Mouse (Mus musculus) heart, postnatal 0 days (tissue): ENCODE results near the gene Hist1h4c.

Experiments
- CTCF ChIP-seq: IDR thresholded peaks from 2 replicates; pipeline ENCODE4 v1.5.1; 2016; ENCODE audit warnings: antibody characterized with exemption, control low read depth, low read depth
- EP300 ChIP-seq: IDR thresholded peaks from 2 replicates; pipeline ENCODE4 v1.6.1; 2016; ENCODE audit warnings: antibody characterized with exemption, low read depth

GRCm38 (mm10) chr13:23743215-23743614, 45.0 kb upstream of the Hist1h4c start:
- TF ChIP-seq EP300 (no peak), CTCF (no peak)
